Mouse (Mus musculus) embryo, embryonic 10 days (tissue): ENCODE results near the gene Lce1k.
"Not testable (repeated sequence)": the region's sequence is repeated elsewhere in the genome, so short reads cannot be mapped to it uniquely, and the experiment has no call there.

Source experiments
- DNase-seq: peaks from one replicate; pipeline ENCODE4 v3.0.0-alpha.2; 2015; ENCODE audit warnings: low spot score

Gene Lce1k

GRCm38 (mm10) chr3:92807791-92808190, at the start of gene Lce1k:
Gene Lce1k, minus strand, starts transcription at chr3:92807891.
- DNase-seq, result no peak

- no peak for DNase-seq
Observed at GRCm38 (mm10) chr3:92851186-92851585, 43.5 kb upstream of the Lce1k start, which contains the start of gene Lce1l. Gene Lce1l, minus strand, starts transcription at chr3:92851286.

GRCm38 (mm10) chr3:92827108-92827507, 19.4 kb upstream of the Lce1k start, which contains the start of gene Kprp:
Gene Kprp, minus strand, starts transcription at chr3:92827247.
- DNase-seq, result no peak

DNA sequence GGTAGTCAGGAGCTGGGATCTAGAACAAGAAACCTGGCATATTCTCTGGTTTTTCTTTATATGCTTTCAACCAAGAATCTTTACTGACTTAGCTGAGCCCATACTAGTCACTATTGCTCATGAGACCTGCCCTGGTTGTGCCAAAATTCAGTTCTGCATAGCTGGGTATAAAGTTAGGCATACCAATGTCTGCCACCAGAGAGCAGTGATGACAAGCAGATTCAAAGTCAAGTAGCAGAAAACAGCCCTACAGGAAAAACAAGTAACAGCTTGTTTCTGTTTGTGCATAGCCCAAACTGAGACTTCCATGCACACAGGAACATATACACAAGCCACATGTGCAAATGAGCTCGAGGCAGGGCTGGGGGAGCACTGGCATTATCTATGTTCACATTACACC, 18.1 kb upstream of the Lce1k start:
- DNase-seq, result no peak

DNA sequence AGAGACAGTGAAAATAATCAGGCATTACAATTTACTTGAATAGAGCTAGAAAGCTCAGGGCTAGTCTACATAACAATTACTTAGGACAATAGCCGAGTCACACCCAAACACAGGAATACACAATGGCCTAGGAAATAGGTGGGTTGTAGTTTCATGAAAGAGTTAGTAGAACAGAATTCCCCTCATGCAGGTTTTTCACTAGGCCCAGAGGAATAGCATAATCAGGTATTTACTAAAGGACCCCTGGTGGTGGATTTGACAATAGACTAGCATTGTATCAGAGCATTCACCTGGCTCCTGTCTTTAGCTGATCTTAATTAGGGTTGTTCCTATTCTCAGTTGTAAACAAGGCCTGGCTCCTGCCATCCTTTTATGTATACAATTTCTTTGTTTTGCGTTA, 8.3 kb upstream of the Lce1k start:
- not testable (repeated sequence) for DNase-seq

GRCm38 (mm10) chr3:92815581-92815980, 7.9 kb upstream of the Lce1k start:
- no peak for DNase-seq

DNA sequence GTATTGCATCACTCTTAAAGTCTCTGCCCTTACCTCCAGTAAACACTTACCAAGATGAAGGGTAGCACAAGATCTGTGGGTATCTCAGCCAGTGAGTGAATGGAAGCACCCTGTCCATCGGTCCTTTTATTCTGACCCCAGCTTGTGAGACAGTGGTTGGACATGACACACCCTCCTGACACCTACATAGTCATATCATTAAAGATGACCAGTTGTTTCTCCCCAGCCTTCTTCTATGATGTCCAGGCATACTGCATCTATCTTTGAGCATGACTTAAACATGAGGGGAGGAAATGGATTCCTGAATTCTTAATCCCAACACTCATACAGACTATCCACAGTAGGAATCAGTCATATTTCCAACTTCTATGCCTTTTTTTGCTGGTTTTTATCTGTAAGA, 17.3 kb downstream of the Lce1k start, which contains the start of gene Lce1j:
Gene Lce1j (minus strand): TSS at position 101 of the 400 bp plus-strand sequence.
- DNase-seq, result no peak

- no peak for DNase-seq
Observed at GRCm38 (mm10) chr3:92778799-92779198, 28.9 kb downstream of the Lce1k start, which contains the start of gene Lce1i. Gene Lce1i, minus strand, starts transcription at chr3:92778899.

DNA sequence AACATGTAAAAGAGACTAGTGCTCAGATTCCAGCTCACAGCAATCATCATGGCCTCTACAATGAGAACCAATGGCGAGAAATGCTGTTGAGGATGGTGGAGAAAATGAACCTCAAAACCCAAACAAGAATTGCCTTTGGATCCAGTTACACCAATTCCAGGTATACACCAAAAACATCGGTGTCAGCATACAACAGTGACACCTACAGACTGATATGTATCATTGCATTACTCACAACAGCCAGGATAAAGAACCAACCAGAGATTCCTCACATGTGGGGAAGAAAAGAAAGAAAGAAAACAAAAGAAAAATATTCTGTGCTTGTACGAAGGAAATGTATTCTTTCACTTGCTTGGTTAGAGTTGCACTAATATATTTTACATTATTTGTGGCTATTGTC, 36.1 kb downstream of the Lce1k start:
- peak; percentile 22 for DNase-seq

DNA sequence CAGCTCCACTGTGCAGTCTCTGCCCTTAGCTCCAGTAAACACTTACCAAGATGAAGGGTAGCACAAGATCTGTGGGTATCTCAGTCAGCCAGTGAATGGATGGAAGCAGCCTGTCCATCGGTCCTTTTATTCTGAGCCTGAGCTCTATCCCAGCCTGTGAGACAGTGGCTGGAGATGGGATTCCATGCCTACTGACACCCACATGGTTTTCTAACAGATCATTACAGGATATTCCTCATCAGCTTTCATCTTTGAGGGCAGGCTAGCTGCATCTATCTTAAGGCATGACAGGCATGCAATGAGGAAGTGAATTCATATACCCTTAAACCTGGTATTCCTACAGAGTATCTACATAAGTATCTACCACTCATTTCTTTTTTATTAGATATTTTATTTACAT, 42.7 kb downstream of the Lce1k start, which contains the start of gene Lce1h:
Gene Lce1h (minus strand): TSS at position 101 of the 400 bp plus-strand sequence.
- no peak for DNase-seq
